Mouse (Mus musculus) stomach, embryonic 14.5 days (tissue): Measurements from ENCODE around the gene Sostdc1. TPM values are rescaled to one million over a fixed set of nuclear protein-coding genes. Genes with fewer than 3 reads are reported as not detected.
A peak's percentile ranks its signal among the peaks of the same experiment; 100 is the strongest.

Experiments used
- ATAC-seq: fragments of 200-750 bp; cut with Nextera tagmentation; 2 replicates; pipeline ENCODE4 v1.8.0; 2017; ENCODE audit warnings: low read depth, moderate TSS enrichment; ENCODE audit not compliant: insufficient number of reproducible peaks, insufficient read depth, low FRiP score
- H3K27ac ChIP-seq: fragments of 300-500 bp; sonication (generic); 2 replicates; pipeline ENCODE4 v1.5.1; 2014; ENCODE audit warnings: mild to moderate bottlenecking, low read length, moderate library complexity, mixed read lengths
- H3K27me3 ChIP-seq: fragments of 300-500 bp; sonication (generic); 2 replicates; pipeline ENCODE4 v1.6.1; 2014; ENCODE audit warnings: low read length, control low read depth, mixed read lengths; ENCODE audit not compliant: control insufficient read depth, insufficient read depth
- H3K36me3 ChIP-seq: fragments of 300-500 bp; sonication (generic); 2 replicates; pipeline ENCODE4 v1.6.1; 2014; ENCODE audit warnings: mild to moderate bottlenecking, control low read depth, low read length, moderate library complexity, mixed read lengths; ENCODE audit not compliant: control insufficient read depth, insufficient read depth
- H3K4me1 ChIP-seq: fragments of 300-500 bp; sonication (generic); 2 replicates; pipeline ENCODE4 v1.6.1; 2014; ENCODE audit warnings: low read length, control low read depth, mixed read lengths; ENCODE audit not compliant: control insufficient read depth, insufficient read depth
- H3K4me2 ChIP-seq: fragments of 300-500 bp; sonication (generic); replicated peaks from 2 replicates; pipeline ENCODE4 v1.6.1; 2014; ENCODE audit warnings: low read depth, low read length, control low read depth
- H3K4me3 ChIP-seq: fragments of 300-500 bp; sonication (generic); 2 replicates; pipeline ENCODE4 v1.5.1; 2014; ENCODE audit warnings: low read depth, low read length, control low read depth
- H3K9ac ChIP-seq: fragments of 300-500 bp; sonication (generic); replicated peaks from 2 replicates; pipeline ENCODE4 v1.6.1; 2014; ENCODE audit warnings: low read depth, mild to moderate bottlenecking, control low read depth, low read length, moderate library complexity, mixed read lengths
- H3K9me3 ChIP-seq: fragments of 300-500 bp; sonication (generic); 2 replicates; pipeline ENCODE4 v1.6.1; 2016; ENCODE audit warnings: low read depth, low read length, control low read depth; ENCODE audit not compliant: control insufficient read depth
- WGBS: fragments of 180-500 bp; shearing (Covaris S2); extraction: QIAGEN DNeasy Blood & Tissue Kit; methylation state at CpG from one replicate; pipeline ENCODE4 v1.1.7; 2014; 5-methylcytosine and 5-hydroxymethylcytosine counted together
- polyA plus RNA-seq: library from polyadenylated mRNA; unstranded; fragments of >200 nt; fragmentation: Nextera tagmentation; extraction: Ambion mirVana; gene quantifications from 2 replicates; pipeline ENCODE4 v1.2.1, GENCODE M21; 2014

Gene Sostdc1
- polyA plus RNA-seq, 1 experiment from 2014 or later = 7.8 TPM

- no peaks in the 10 kb centered on the region for H3K27me3 ChIP-seq
- H3K9ac ChIP-seq = no peak overlapping the region
- no peak overlapping the region for H3K4me3 ChIP-seq
- ATAC-seq = no peak
- H3K4me1 ChIP-seq = no peaks in the 10 kb centered on the region
- WGBS = 89% methylated on average over 1 of the region's 1 CpGs
- no peaks in the 10 kb centered on the region for H3K36me3 ChIP-seq
- no peak overlapping the region for H3K27ac ChIP-seq
- H3K4me2 ChIP-seq = no peak overlapping the region
- H3K9me3 ChIP-seq = no peaks in the 10 kb centered on the region
Observed at GRCm38 (mm10) chr12:36332676-36333075, 18.7 kb downstream of the Sostdc1 start.

GRCm38 (mm10) chr12:36333837-36334281 is 19.9 kb downstream of the Sostdc1 start:
- no peaks in the 10 kb centered on the region for H3K36me3 ChIP-seq
- 63% methylated on average over 9 of the region's 9 CpGs for WGBS
- no peak overlapping the region for H3K9ac ChIP-seq
- H3K4me3 ChIP-seq = no peak overlapping the region
- H3K27ac ChIP-seq = no peak overlapping the region
- ATAC-seq = no peak
- no peaks in the 10 kb centered on the region for H3K4me1 ChIP-seq
- no peak overlapping the region for H3K4me2 ChIP-seq
- H3K27me3 ChIP-seq = no peaks in the 10 kb centered on the region
- no peaks in the 10 kb centered on the region for H3K9me3 ChIP-seq

DNA sequence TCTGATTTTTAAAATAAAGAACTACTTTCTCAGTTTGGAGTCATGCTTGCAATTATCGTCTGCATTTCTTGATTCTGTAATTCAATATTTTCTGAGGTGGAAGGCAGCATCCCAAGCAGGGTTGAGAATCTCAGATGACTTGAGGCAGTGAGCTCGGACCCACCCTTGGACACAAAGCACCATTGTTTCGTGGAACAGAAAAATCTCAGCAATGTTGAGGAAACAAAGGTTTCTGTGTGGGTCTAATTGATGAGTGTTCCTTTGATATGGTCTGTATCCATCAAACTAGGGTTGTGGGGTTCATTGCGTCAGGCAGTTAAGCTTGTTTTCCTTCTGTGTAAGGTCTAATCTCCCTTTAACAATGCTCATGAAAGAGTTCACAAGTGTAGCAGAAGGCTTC is 30.2 kb downstream of the Sostdc1 start:
- Histone ChIP-seq H3K4me3 (no peak overlapping the region), H3K9ac (no peak overlapping the region), H3K27me3 (no peaks in the 10 kb centered on the region), H3K27ac (no peak overlapping the region), H3K4me2 (no peak overlapping the region), H3K9me3 (no peaks in the 10 kb centered on the region), H3K4me1 (no peaks in the 10 kb centered on the region), H3K36me3 (no peaks in the 10 kb centered on the region)
- 57% methylated on average over 4 of the region's 4 CpGs for WGBS
- 0 out of 2 replicates have a peak, but pooled peaks have one; percentile 23 for ATAC-seq

DNA sequence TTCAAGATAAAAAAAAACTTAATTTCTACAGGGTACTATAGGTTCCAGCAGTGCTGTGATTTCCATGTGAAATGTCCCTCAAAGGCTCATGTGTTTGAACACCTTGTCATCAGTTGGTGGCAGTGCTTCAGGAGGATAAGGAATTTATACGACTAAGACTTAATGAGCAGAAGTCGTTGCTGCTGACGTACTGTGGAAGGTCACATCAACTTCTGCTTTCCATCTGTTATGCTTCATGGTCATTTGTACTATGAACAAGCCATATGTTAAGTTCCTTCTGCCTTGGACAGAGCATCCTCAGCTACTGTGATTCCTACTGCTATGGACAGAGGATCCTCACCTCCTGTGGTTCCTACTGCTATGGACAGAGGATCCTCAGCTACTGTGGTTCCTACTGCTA is 46.1 kb downstream of the Sostdc1 start:
- Histone ChIP-seq H3K4me3 (no peak overlapping the region), H3K27me3 (no peaks in the 10 kb centered on the region)

GRCm38 (mm10) chr12:36360693-36361092 is 46.8 kb downstream of the Sostdc1 start:
- Histone ChIP-seq H3K27me3 (no peaks in the 10 kb centered on the region), H3K9me3 (no peaks in the 10 kb centered on the region), H3K36me3 (no peaks in the 10 kb centered on the region), H3K4me3 (no peak overlapping the region), H3K27ac (no peak overlapping the region), H3K4me2 (no peak overlapping the region), H3K9ac (no peak overlapping the region), H3K4me1 (no peaks in the 10 kb centered on the region)
- ATAC-seq = no peak
- WGBS = 91% methylated on average over 5 of the region's 5 CpGs

More for the DNA sequence above, 46.1 kb downstream of the Sostdc1 start:
- no peaks in the 10 kb centered on the region for H3K4me1 ChIP-seq
- ATAC-seq = no peak
- H3K27ac ChIP-seq = no peak overlapping the region
- H3K4me2 ChIP-seq = no peak overlapping the region
- 94% methylated on average over 3 of the region's 3 CpGs for WGBS
- H3K9me3 ChIP-seq = no peaks in the 10 kb centered on the region
- H3K36me3 ChIP-seq = no peaks in the 10 kb centered on the region
- H3K9ac ChIP-seq = no peak overlapping the region

DNA sequence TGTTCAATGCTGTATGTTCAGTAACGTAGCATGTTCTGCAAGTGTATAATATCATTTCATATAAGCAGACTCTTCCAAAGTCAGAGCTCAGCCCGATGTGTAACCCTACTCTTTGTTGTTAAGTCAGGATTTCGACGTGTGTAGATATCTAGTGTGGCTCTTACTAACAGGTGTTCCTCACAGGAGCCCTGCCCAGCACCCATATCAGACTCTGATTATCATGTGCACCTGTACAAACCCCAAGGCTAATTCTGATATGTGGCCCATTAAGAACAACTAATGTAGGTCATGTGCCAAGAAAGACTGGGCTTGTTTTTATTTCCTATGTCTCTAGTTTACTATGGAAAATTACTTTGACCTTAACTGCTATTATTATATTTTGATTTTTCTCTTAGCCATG is 50.1 kb downstream of the Sostdc1 start:
- Histone ChIP-seq H3K4me1 (no peaks in the 10 kb centered on the region), H3K9me3 (no peaks in the 10 kb centered on the region), H3K4me2 (no peak overlapping the region), H3K4me3 (no peak overlapping the region), H3K27me3 (no peaks in the 10 kb centered on the region), H3K36me3 (no peaks in the 10 kb centered on the region), H3K27ac (no peak overlapping the region), H3K9ac (no peak overlapping the region)
- WGBS = 83% methylated on average over 4 of the region's 4 CpGs
- ATAC-seq = no peak

Other genes with a start within 250 kb of the Sostdc1 start
- gene Ankmy2, start 157.0 kb upstream of the Sostdc1 start, polyA plus RNA-seq = 44.7 and 51.3 TPM in 2 replicates
- 228 and 255 TPM in 2 replicates for gene Bzw2, start 156.1 kb upstream of the Sostdc1 start, polyA plus RNA-seq
- not detected in 2 replicates for gene Lrrc72, start 60.7 kb upstream of the Sostdc1 start, polyA plus RNA-seq
- gene Ispd, start 67.3 kb downstream of the Sostdc1 start, polyA plus RNA-seq = 12.4 and 13.7 TPM in 2 replicates
- 2.1 and 2.7 TPM in 2 replicates for gene D630036H23Rik, start 68.0 kb downstream of the Sostdc1 start, polyA plus RNA-seq